Mouse (Mus musculus): ENCODE measurements around the gene Yipf6. TPM values are rescaled to one million over a fixed set of nuclear protein-coding genes. Genes with fewer than 3 reads are reported as not detected.
A peak's percentile ranks its signal among the peaks of the same experiment; 100 is the strongest.
"Not testable (repeated sequence)": the region's sequence is repeated elsewhere in the genome, so short reads cannot be mapped to it uniquely, and the experiment has no call there.

The Yipf6 gene
- 10 to 100 TPM; 21.1 to 30.9 TPM for total RNA-seq (2021)

DNA sequence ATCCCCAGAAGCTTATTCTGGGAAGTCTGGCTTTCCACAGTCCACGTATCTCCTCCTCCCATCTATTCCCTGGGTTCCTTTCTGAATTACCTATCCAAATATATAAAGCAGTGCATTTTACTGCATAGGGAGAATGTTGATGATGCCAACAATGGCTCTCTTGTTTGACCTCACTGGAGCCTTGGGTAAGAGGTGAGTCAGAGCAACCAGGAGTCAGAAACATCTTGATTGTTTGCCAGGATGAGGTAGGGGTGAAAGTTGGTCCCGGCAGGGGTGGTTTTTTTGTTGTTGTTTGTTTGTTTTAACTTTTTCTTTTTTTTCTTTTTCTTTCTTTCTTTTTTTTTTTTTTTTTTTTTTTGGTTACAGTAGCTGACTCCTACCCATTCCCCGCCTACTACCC is at the start of gene Yipf6:
Gene Yipf6, plus strand, starts transcription at position 216 of the 400 bp plus-strand sequence.
- DNase-seq = no peak

DNA sequence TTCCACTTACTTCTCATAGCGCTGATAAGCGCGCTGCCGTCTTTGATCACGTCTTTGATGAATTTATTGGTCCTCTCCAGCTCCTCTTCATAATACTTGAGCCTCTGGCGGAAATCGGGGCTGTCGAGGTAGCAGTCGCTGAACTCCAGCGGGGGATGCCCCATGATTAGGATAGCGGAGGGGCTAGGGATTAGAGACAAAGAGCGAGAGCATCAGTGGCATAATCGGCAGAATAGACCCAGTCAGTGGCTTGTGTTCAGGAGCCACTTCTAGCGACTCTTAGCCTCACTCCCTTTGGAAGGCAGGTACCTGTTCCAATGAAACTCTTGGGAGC is 46.1 kb upstream of the Yipf6 start:
- no peak for DNase-seq

DNA sequence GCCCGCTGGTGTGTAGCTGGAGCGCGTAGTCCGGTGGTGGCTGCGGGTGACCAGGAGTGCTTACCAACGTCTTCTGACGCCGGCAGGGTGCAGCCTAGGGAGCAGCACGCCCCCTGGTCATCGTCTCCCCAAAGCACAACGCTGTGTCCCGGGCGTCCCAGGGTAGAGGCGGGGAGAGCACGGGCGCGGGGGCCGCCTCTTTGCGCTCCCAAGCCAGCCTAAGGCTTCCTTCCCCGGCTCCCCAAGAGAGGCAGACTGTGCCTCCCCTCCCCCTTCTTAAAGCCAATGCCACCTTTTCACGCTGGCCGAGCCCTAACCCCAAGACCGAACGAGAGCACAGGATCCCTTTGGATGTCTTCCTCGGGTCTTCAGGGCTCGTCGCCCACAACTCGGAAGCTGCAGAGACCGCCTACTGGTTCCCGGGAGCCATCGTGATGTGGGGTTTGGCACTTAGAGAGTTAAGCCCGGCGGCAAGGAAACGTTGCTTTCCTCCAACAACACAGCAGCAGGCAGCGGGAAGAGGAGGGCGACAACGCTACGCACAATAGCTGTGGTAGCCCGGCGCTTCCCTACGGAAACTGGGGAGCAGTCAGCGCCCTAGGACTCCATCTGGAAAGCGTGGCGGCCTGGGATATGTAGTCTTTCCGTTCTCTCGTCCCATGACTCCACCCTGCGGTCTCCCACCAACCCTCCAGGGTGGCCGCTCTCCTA is 45.6 kb upstream of the Yipf6 start, which contains the start of gene Ophn1:
Gene Ophn1, minus strand, starts transcription at position 620 of the 711 bp plus-strand sequence.
- peak; percentile 73 for DNase-seq

DNA sequence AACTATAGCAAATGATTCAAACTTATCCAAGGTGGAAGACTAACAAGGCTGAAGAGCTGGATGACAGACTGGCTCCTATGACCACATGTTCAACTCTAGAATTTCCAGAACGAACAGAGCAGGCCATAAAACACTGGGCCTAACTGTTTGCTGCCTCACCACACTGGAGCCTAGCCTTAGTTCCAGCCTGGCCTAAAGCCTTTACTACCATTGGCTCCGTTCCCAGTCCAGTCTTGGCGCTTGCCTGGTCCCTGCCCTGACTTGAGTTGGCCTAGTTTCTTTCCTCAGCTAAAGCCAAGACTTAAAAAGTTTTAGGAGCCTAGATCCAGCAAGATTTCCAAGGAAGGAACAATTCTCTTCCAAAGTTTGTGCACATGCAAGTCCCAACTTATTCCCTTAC is 37.8 kb upstream of the Yipf6 start:
- DNase-seq = peak; percentile 29

DNA sequence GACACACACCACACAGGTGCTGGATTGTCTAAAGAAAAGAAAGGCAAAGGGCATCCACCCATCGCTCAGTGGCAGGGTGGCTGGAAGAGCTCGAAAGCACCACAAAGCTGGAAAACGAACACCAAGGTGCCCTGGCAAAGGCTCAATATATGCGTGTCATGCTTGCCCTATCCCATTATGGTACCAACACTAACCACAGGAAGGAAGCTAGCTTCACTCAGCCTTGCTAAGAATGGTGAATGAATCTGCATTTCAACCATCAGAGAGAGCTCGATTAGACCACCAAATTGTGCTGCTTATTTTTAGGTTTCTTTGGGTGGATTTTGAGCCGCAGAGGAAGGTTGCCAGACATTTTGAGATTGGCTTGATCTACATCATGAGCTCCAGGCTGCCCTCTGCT is 31.9 kb upstream of the Yipf6 start:
- DNase-seq = no peak

DNA sequence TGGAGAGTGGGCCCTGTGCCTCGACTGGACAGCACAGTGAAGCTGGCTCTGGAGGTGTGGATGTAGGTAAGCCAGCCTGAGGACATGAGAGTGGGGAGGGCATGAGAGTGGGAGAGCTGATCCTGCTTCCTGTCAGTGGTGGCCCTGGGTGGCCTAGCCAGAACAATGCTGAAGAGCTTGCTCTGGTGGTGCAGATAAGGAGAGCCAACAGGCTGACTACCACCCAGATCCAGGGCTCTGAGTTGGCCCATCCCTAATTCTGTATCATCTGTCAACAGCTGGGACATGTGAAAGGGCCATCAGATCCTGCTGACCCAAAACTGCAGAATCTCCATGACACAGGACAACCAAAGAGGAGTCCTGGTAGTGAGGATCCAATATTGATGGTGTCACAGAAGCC is 27.2 kb upstream of the Yipf6 start:
- DNase-seq = no peak

DNA sequence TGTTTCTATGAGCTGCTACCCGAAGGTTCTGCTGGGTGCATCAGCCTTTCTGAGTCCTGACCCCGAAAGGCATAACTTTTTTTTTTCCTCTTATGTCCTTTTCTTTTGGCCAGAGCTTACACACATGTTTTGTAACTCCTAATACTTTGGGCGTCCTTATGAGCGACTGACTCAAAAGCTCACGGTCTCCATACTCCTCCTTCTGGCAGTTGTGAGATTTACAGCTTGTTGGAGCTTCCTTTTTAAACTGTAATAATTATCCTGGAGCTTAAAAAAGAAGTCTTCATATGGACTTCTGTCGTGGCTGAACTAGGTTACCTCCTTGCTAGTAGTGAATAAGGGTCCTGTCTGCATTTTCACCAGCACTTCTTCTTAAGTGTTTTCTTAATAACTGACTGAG is 16.7 kb upstream of the Yipf6 start:
- DNase-seq = peak; percentile 25

DNA sequence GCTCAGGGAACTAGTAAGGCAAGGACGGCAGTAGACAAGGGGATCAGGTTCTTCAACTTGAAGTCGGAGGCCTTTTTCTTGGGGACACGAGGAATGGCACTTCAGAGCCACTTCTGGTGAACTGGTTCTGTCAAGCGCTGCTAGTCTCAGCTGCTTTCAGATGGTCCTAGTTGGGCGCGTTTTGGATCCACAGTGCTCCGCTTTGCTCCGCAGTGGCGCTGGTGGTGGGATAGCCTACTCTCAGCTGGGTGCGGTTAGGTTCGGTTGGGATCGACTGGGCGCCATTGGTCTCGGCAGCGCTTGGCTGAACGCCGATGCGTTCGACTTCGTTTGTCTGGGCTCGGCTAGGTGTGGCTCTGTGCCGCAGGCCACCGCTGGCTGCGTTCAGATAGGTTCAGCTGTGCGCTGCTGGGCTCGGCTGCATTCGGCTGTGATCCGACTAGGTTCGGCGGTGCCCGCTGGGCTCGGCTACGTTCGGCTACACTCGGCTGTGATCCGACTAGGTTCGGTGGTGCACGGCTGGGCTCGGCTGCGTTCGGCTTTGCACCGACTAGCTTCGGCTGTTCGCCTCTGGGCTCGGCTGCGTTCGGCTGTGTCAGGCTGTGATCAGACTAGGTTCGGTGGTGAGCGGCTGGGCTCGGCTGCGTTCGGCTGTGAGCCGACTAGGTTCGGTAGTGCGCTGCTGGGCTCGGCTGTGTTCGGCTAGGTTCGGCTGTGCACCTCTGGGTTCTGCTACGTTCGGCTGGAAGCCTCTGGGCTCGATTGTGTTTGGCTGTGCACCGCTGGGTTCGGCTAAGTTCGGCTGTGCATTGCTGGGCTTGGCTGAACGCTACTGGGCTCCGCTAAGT is 815 bp downstream of the Yipf6 start:
- DNase-seq = peak; percentile 97

DNA sequence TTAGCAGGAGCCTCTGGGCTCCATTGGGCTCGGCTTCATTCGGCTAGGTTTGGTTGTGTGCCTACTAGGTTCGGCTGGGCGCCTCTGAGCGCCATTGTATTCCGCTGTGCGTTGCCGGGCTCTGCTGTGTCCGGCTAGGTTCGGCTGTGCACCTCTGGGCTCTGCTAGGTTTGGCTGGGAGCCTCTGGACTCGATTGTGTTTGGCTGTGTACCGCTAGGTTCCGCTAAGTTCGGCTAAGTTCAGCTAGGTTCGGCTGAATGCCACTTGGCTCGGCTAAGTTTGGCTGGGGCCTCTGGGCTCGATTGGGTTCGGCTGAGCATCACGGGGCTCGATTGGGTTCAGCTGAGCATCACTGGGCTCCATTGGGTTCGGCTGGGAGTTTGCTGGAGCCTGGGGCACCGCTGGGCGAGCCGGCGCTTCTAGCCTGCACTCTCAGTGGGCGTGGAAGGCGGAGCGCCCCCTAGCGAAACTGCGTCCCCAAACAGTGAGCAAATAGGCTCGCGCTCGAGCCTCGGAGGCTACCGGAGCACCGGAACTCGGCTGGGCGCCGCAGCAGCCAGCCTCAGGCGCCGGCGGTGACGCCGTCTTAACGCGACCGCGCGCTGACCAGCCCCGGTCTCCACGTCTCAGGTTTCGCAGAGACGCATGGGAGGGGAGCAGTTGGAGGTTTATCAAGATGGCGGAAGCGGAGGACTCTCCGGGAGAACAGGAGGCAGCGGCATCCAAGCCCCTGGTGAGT is 1.6 kb downstream of the Yipf6 start:
- DNase-seq = peak; percentile 94

DNA sequence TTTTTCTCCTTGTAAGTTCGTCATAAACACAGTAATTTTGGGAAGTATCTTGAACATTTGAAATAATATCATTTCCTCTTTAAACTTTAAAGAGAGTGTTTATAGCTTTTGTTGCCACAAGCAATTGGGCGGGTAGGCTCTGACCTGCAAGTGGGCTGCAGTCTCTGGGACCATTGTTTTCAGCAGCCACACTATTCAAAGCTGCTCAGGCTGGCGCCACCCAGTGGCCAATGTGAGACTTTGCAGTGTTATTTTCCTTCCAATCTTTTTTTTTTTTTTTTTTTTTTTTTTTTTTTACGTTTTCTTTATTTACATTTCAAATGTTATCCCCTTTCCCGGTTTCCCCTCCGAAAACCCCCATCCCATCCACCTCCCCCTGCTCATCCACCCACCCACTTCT is 17.8 kb downstream of the Yipf6 start:
- peak; percentile 17 for DNase-seq

DNA sequence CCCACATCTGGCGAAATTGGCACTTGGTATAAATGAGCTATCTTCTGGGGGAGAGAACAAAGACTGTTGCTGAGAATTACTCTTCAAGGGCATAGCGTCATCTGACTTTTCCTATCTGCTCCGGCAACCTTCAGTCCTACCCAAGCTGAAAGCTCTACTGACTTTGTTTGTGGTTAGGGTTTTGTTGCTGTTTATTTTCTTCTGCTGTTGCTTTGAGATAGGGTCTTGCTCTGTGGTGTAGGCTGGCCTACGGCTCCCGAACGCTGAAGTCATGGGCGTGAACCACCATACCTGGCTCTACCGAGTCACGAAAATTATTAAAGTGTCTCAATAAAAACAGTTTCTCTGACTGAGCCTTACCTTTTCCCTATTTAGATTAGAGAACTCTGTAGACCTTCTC is 22.2 kb downstream of the Yipf6 start:
- no peak for DNase-seq

DNA sequence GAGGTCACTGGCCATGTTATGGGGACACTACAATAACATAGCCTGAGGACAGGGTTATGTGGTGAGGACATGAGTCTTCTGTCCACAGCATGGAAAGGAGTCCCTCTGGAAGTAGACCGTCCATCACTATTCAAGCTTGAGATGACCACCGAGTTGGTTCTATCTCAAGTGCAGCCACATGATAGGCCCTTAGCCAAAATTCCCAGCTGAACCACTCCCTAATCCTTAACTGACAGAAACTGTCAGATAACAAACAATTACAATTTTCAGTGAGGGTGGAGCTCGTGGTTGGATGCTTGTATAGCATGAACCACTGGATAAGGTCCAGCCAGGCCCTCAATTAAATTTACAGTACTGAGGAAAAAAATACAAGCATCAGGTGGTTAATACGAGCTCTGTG is 22.9 kb downstream of the Yipf6 start:
- no peak for DNase-seq

DNA sequence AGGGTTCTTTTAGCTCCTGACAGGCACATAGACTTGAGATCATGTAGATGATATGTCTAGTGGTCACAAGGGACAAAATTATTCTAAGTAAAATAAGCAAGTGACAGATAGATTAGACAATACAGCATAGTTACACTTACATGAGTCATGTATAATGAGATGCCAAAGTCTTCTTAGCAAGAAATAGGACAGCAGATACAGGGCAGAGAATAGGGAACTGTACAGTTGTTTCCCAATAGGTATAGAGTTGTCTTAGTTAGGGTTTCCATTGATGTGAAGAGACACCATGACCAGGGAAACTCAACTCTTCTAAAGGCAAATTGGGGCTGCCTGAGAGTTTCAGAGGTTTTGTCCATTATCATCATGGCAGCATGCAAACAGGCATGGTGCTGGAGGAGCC is 27.6 kb downstream of the Yipf6 start:
- DNase-seq = no peak

DNA sequence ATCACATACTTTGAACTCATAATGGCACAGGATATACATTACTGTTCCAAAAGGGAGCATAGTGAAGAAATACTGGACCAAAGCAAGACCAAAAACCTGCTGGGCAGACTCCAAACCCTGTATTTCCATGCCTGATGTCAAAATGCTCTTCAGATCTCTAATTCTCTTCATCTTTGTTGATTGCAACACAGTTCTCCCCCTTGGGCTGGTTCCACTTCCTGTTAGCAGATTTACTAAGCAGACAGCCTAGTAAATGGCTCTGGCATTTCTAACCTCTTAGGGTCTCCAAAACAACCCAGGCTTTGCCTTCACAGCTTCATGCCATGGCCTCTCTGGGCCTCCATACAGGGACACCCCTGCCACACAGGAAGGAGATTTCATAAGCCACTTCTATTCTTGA is 28.4 kb downstream of the Yipf6 start:
- DNase-seq = no peak

DNA sequence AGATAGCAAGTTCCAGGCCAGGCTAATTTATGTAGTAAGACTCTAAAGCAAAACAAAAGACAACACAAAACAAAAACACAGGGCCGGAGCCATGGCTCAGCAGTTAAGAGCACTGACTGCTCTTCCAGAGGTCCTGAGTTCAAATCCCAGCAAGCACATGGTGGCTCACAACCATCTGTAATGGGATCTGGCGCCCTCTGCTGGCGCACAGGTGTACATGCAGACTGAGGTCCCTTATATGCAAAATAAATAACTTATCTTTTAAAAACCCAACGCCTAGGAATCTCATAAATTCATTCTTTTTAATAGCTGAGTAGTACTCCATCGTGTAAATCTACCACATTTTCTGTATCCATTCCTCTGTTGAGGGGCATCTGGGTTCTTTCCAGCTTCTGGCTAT is 50.5 kb downstream of the Yipf6 start:
- DNase-seq = not testable (repeated sequence)

DNA sequence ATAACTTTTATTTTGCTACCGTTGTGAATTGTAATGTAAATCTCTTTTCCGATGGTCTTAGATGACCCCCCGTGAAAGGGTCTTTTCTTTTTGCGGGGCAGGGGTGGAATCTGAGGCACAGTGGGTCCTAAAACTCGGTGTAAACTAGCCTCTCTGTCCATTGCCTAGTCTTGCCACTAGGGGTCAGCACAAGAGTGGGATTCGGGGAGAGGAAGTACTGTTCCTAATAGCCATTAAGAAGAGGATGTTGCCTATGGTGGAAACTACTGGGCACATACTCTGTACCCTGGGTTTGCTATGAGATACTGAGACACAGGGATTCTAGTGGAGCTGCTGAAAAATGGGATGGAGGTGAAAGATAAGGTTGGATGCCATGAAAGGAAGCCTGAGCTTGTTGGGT is 53.5 kb downstream of the Yipf6 start:
- peak; percentile 80 for DNase-seq

Other genes starting within 250 kb of the Yipf6 start
- 10 to 100 TPM in 1 of 2 experiments, 1 to 10 TPM in 1; 9.3 to 11.1 TPM for gene Ophn1, start 45.3 kb upstream of the Yipf6 start, total RNA-seq (2021)
- 10 to 100 TPM; 23.1 to 28.7 TPM for gene Stard8, start 66.9 kb downstream of the Yipf6 start, total RNA-seq (2021)
- 10 to 100 TPM; 25.9 to 29.8 TPM for gene Efnb1, start 199.8 kb downstream of the Yipf6 start, total RNA-seq (2021)